Mouse (Mus musculus): ENCODE data around the gene Pacs2. TPM values are rescaled to one million over a fixed set of nuclear protein-coding genes. Genes with fewer than 3 reads are reported as not detected.

Gene Pacs2
- total and polyA plus RNA-seq, 3 experiments = 29.8 to 69.7 (median 62.5) TPM

DNA sequence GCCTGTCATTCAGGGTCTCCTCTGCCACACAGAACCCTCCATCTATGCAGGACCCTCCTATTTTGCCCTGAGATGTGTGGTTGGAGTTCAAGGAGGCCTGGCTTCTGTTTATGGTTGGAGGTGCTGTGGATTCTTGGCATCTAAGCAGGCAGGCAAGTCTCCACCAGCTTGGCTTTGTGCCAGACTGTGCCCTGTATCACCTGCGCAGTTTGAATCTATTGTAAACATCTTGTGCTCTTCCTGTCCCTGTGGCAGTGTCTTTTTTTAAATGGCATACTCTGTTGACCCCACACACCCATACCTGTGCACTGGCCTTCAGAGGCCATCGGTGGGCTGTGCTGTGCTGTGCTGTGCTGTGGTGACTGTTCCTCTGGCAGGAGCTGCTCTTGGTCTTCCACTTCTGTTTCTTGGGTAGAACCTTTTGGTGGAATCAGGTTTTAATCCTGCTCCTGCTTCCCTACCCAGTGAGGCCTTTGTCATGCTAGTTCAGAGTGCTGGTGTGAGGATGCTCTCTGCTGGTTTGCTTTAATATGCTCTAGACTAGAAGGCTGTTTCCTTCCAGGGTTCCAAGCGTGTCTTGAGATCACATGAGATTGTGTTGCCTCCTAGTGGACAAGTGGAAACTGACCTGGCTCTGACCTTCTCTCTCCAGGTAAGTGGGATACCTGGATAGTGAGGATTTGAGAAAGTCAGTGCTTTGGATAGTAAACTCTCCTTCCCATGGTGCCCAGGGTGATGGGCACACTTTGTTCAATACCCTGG lies 30.8 kb downstream of the Pacs2 start:
- Histone ChIP-seq H3K4me1 (ENCODE audit: control insufficient read depth in 1 of 2, insufficient read depth in 2 of 2, low read length in 2 of 2) (peaks cover 32 to 42% of the 10 kb centered on the region in 2 experiments), H3K9ac (ENCODE audit: control insufficient read depth, low read depth, low read length, poor library complexity, severe bottlenecking) (no peak overlapping the region)
- TF ChIP-seq ELF1 (IDR thresholded peaks at IDR 0.05; ENCODE audit: low read depth, low read length) (no peak), ETS1 (IDR thresholded peaks at IDR 0.05; ENCODE audit: low read depth, low read length) (0 out of 2 replicates have a peak, but pooled peaks have one; percentile 25), SMC3 (IDR thresholded peaks at IDR 0.05; ENCODE audit: low read depth, low read length) (peak; percentile 53), CHD2 (IDR thresholded peaks at IDR 0.05; ENCODE audit: low read length) (no peak), ZMIZ1 (IDR thresholded peaks at IDR 0.05; ENCODE audit: low read depth, low read length) (no peak), EP300 (IDR thresholded peaks at IDR 0.05; ENCODE audit: low read depth in 1 of 2, low read length in 2 of 2) (peak; percentile 34 to 37; a peak in 1 of 4 replicates), MXI1 (IDR thresholded peaks at IDR 0.05; ENCODE audit: low read depth, low read length) (0 out of 2 replicates have a peak, but pooled peaks have one; percentile 26), JUND (IDR thresholded peaks at IDR 0.05; ENCODE audit: low read depth, low read length) (no peak), POLR2A (IDR thresholded peaks at IDR 0.05; ENCODE audit: control insufficient read depth in 1 of 2, insufficient read depth in 1 of 2, low read depth in 1 of 2, low read length in 2 of 2, poor library complexity in 1 of 2) (no peak), NELFE (IDR thresholded peaks at IDR 0.05; ENCODE audit: low read depth, low read length) (no peak), NRF1 (IDR thresholded peaks at IDR 0.05; ENCODE audit: insufficient read depth, low read depth, low read length, poor library complexity, severe bottlenecking) (no peak), MAX (IDR thresholded peaks at IDR 0.05; ENCODE audit: low read length) (no peak), TAL1 (IDR thresholded peaks at IDR 0.05; ENCODE audit: low read length) (no peak), UBTF (IDR thresholded peaks at IDR 0.05; ENCODE audit: borderline replicate concordance, insufficient read depth, low read depth, low read length) (no peak), MAFK (IDR thresholded peaks at IDR 0.05; ENCODE audit: borderline replicate concordance, low read depth, low read length) (no peak), CHD1 (IDR thresholded peaks at IDR 0.05; ENCODE audit: low read depth, low read length) (no peak), ZNF384 (IDR thresholded peaks at IDR 0.05; ENCODE audit: low read depth, low read length) (no peak), ZKSCAN1 (IDR thresholded peaks at IDR 0.05; ENCODE audit: low read depth, low read length) (no peak), GABPA (IDR thresholded peaks at IDR 0.05; ENCODE audit: low read depth, low read length) (no peak), USF2 (IDR thresholded peaks at IDR 0.05; ENCODE audit: borderline replicate concordance in 1 of 2, insufficient read depth in 1 of 2, low read depth in 1 of 2, low read length in 2 of 2) (no peak), USF1 (IDR thresholded peaks at IDR 0.05; ENCODE audit: low read depth, low read length) (no peak), SIN3A (IDR thresholded peaks at IDR 0.05; ENCODE audit: low read length) (no peak; the same call in 1 of the 2 replicates), CTCF (IDR thresholded peaks at IDR 0.05 in 2 of 3, conservative IDR thresholded peaks at IDR 0.05 in 1 of 3; ENCODE audit: control insufficient read depth in 1 of 3, insufficient read depth in 1 of 3, low read depth in 2 of 3, low read length in 3 of 3, poor library complexity in 1 of 3, severe bottlenecking in 1 of 3) (peak in 2 of 3 experiments; percentile 43 to 61; a peak in 4 of 6 replicates), POLR2AphosphoS2 (IDR thresholded peaks at IDR 0.05; ENCODE audit: low read length) (no peak), TBP (IDR thresholded peaks at IDR 0.05; ENCODE audit: low read depth, low read length) (no peak), MYC (IDR thresholded peaks at IDR 0.05; ENCODE audit: low read depth, low read length) (0 out of 2 replicates have a peak, but pooled peaks have one; percentile 27), TCF12 (IDR thresholded peaks at IDR 0.05; ENCODE audit: low read depth, low read length) (0 out of 2 replicates have a peak, but pooled peaks have one; percentile 18), BHLHE40 (IDR thresholded peaks at IDR 0.05; ENCODE audit: borderline replicate concordance, low read depth, low read length) (no peak), HCFC1 (IDR thresholded peaks at IDR 0.05; ENCODE audit: low read depth, low read length) (no peak), MEF2A (IDR thresholded peaks at IDR 0.05; ENCODE audit: extremely low read depth, insufficient replicate concordance, low read depth, low read length, poor library complexity, severe bottlenecking) (no peak), GATA1 (IDR thresholded peaks at IDR 0.05; ENCODE audit: low read depth, low read length) (no peak), KAT2A (conservative IDR thresholded peaks at IDR 0.05; ENCODE audit: low read depth, low read length) (no peak), POLR2AphosphoS5 (IDR thresholded peaks at IDR 0.05; ENCODE audit: borderline replicate concordance, low read depth, low read length) (no peak), ZC3H11A (IDR thresholded peaks at IDR 0.05; ENCODE audit: low read depth, low read length) (peak; percentile 22; the same call in 1 of the 2 replicates), MYB (IDR thresholded peaks at IDR 0.05; ENCODE audit: low read depth, low read length) (no peak), RCOR1 (IDR thresholded peaks at IDR 0.05; ENCODE audit: low read depth, low read length) (no peak; the same call in 1 of the 2 replicates)

More for the DNA sequence above, 30.8 kb downstream of the Pacs2 start:
- Histone ChIP-seq H3K9me3 (replicated peaks; ENCODE audit: insufficient read depth, low read length) (no peaks in the 10 kb centered on the region), H3K36me3 (ENCODE audit: control insufficient read depth in 1 of 2, insufficient read depth in 2 of 2, low read length in 2 of 2) (peaks cover 0 to 33% of the 10 kb centered on the region in 2 experiments; a peak in 3 of 4 replicates), H3K79me2 (ENCODE audit: control insufficient read depth, insufficient read depth, low read length, poor library complexity) (no peaks in the 10 kb centered on the region), H3K27me3 (ENCODE audit: control insufficient read depth in 1 of 2, insufficient read depth in 2 of 2, low read length in 2 of 2) (no peaks in the 10 kb centered on the region), H3K27ac (ENCODE audit: control insufficient read depth, low read depth, low read length) (no peak overlapping the region), H3K4me3 (ENCODE audit: control insufficient read depth in 1 of 2, insufficient read depth in 1 of 2, low read depth in 2 of 2, low read length in 2 of 2) (no peak overlapping the region)
- DNase-seq (ENCODE audit: low read depth, low spot score) = peak; percentile 30

Data from MEL (cell line).